Mouse (Mus musculus): ENCODE measurements around the gene Plcb3.

GRCm38 (mm10) chr19:6974211-6975205, 1.8 kb downstream of the Plcb3 start, which contains the start of gene Ppp1r14b:
- no peak for TF ChIP-seq POLR2A (IDR thresholded peaks at IDR 0.05; ENCODE audit: low read depth, low read length)
- TF ChIP-seq CTCF (IDR thresholded peaks at IDR 0.05; ENCODE audit: extremely low read depth, insufficient read depth, insufficient read length, insufficient replicate concordance), result no peak

Measured in spleen, adult 2 months (tissue).